Mouse (Mus musculus) cerebellum, adult 9-10 months (tissue): ENCODE measurements around the gene Cab39l.

ENCODE experiments used
- DNase-seq: peaks from one replicate; pipeline ENCODE4 v3.0.0; 2022

The Cab39l gene

DNA sequence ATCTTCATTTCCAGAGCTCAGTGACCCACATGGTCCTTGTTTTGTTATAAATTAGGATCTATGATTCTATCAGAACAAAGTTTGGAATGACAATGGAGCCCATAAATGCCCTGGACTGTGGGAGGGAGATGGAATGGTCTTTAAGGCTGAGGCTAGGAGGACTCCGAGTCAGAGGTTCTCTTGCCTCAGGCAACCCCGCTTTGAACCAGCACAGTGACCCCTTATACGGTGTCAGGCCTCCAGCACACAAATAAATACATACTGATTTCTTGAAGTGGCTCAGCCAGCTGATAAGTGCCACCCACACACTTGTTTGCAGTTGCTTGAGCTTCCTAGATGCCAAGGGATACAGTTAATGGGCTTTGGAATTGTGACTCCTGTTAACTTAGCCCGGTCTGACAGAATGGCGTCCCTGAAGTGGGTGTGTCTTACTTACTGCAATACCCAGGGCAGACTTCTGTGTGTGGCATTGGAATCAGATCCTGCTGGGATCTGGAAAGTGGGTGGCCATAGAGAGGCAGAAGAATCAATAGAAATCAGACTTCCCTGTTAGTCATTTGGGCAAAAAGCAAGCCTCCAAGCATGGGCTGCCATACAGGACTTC is 192.6 kb downstream of the Cab39l start:
- no peak for DNase-seq

DNA sequence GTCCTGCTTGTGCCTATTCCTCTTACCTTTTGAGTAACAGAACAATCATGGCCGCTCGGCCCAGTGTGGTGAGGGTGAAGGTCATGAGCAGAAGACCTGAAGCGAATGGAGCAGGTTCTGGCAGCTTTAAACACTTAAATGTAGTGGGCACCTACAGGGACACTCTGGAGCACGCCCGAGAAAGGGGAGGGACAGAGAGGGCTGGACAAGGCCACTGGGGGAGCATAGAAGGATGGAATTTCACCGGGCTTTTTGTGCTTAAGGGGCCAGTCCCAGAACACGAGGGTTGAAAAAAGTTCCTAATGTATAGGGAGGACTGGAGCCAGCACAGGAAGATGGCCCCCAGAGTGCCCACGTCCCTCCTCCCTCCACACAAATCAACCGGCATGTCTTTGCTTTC is 193.2 kb downstream of the Cab39l start:
- no peak for DNase-seq
